Mouse (Mus musculus) adrenal gland (tissue): ENCODE measurements around the gene Vdr.

ENCODE experiments used
- intact Hi-C: fragments of 180-260 bp; cut with DNase I; formaldehyde crosslinking; loops from one replicate; pipeline ENCODE4 v1.15.1; 2025

Gene Vdr

DNA sequence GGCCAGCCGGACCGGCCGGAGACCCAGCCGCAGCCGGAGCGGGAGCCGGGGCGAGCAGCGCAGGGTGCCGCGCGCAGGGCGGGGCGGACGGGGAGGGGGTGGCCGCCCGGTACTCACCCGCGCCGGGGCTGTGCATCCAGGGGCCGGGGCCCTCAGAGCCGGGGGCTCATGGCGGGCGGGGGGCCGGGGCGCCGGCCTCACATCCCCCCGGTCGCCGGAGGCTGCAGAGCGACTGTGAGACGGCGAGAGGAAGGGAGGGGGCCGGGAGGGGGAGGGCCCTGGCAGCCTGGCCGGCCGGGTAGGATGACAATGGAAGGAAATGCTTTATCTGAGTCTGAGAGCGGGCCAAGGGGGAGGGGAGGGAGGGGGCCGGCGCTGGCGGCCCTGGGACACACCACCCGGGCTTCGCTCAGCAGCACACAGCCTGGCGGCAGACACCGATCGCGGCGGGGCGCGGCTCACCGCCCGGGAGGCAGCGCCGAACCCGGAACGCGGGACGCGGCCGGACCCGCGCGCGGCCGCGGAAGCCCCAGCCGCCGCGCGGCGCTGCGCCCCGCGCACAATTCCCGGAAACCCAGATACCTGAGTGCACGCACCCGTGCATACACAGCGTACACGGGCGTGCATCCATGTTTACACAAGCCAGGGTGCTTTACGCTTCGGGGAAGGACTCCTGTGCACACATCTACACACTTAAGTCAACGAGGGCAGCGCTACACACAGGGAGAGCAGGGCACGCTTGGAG is 79.0 kb downstream of the Vdr start:
- intact Hi-C loops: no loop called here

DNA sequence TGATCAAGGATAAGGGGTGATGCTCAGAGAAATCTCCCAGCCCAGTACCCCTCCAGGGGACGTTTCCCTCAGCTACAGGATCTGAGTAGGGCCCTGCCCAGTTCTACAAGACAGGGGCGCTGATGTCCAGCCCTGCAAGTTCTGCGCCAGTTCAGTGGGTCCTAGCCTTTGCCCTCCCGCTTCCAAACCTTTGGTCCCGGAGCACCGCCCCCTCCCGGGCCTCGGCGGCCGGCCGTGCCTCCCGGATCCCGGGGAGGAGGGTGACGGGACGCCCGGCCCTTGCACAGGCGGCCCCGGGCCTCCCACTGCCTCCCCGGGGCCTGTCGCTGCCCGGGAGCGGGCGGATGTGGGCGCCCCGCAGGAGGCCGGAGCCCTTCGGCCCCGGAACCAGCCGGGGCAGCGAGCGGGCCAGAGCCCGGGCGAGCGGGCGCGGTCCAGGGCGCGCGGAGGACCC is 79.6 kb downstream of the Vdr start:
- intact Hi-C loops: no loop called here

DNA sequence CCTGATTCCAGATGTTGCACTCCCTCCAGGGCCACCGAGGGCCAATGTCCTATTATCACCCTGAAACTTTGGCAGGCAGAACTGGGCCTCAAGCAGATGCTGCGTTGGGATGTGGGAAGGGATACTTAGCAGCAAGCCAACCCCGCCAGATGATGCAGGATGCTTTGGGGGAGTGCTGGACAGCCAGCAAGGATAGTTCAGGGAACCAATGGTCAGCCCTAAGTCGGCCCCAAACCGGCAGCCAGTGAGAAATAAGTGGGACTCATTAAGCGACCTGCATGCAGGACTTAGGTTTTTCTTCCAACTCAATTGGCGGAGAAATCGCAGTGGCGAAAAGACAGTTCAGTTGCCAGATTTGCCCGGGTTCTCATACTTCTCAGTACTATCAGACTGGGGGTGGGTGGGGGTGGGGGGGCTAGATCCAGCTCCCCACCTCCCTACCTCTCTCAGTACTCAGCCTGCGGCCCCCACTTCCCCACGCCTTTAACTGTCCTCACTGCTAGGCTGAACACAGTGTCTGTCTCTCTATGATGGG is 80.1 kb downstream of the Vdr start:
- intact Hi-C loops: no loop called here

DNA sequence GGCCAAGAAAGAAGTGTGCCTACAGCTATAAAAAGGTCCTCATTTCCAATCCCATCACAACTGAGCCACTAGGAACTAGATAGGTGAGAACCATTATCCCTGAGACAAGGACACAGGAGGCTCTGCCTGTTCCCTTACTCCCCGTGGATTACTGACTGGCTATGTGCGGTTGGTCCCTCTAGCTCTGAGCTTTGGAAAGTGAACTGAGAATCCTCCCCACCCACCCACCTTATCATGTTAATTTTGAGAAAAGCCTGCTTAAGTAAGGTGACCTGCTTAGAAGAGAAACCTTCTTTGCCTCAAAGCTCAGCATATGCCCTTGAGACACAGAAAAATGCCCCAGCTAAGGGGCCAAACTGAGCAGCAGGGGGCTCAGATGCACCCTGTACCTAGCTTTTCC is 81.0 kb downstream of the Vdr start:
- intact Hi-C loops: no loop called here

DNA sequence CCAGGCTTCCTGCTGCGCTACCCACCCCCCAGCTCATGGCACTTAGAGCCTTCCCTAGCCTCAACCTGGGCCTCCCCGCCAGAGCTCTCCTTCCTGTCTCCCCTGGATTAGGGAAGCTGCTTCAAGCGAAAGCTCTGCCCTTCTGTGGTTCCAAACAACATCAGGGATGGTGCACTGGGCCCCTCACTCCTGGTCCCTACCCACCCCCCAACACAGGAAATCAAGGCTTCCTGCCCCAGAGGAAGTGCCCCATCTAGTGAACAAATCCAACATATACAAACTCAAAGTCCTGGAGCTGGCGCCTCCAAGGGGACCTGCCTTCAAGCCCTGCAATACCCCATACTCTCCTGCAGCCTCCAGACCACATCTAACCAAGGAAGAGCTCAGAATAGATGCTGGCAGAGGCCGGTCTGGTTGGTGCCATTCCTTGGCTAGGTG is 81.5 kb downstream of the Vdr start:
- intact Hi-C loops: no loop called here

DNA sequence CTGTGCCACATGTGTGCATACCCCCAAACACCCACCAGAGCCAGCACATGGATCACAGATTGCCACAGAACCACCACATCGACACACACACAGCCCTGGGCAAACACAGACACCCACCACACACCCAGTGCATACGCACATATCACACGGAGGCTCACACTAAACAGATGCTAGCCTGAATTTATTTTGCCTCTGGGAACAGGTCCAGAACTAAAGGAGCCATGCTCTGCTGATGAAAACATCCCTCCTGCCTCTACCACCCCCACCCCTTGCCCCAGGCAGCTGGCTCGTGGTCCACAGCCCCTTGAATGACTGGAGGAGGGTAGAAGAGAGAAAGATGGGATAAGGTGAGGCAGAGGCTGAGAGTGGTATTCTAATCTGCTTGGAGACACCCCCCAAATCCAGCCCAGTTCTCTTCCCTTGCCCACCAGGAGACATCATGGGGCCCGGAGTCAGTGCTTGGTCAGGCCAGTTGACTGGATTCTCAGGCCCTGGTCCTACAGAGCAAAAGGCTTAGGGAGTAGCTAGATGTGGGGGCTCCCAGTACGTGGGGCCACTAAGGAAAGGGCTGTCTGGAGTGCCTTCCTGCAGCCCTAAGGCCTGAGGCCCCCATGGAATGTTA is 82.1 kb downstream of the Vdr start:
- intact Hi-C loops: no loop called here

DNA sequence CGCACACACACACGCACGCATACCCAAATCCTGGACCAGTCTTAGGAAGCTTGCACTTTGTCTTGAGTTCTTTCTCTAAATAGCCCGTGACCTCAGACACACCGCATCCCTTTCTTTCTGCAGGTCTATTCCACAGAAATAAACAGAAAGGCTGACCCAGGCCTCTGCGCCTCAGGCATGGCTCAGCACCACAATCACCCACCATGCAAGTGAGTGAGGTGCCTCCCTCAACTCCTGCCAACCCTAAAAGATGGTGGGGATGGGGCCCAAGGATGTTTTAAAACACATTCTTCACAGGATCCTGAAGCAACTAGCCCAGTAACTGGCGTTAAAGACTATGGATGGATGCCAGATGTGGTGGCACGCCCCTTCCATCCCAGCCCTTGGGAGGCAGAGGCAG is 83.0 kb downstream of the Vdr start:
- intact Hi-C loops: no loop called here

DNA sequence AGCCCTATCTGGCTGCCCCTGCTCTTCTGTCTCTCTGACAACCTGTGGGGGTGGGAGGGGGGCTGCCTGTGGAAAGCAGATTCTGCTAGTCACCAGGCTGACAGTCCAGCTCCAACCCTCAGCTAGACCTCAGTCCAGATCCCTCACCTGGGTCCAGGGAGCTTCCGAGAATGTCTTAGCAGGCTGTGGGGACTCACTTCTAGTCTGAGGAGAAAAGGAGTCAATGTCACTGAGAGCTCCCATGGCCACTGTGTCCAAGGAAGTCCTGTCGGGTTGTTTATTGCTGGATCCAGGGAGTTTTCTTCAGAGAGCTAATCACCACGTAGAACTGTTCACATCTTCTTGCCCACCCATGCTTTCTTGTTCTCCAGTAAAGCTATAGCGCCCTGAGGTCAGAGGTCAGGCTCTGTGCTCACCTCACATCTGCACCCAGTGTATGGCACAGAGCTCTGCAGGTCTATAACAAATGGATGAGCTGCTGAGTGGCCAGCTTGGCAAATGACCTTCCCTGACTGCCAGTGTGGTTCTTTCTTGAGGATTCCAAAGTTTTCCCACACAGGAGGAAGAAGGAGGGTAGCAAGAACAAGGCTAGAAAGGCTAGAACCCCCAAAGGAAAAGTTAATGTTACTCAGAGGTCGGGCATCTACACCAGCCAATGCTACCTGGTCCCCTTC is 83.7 kb downstream of the Vdr start:
- intact Hi-C loops: no loop called here

DNA sequence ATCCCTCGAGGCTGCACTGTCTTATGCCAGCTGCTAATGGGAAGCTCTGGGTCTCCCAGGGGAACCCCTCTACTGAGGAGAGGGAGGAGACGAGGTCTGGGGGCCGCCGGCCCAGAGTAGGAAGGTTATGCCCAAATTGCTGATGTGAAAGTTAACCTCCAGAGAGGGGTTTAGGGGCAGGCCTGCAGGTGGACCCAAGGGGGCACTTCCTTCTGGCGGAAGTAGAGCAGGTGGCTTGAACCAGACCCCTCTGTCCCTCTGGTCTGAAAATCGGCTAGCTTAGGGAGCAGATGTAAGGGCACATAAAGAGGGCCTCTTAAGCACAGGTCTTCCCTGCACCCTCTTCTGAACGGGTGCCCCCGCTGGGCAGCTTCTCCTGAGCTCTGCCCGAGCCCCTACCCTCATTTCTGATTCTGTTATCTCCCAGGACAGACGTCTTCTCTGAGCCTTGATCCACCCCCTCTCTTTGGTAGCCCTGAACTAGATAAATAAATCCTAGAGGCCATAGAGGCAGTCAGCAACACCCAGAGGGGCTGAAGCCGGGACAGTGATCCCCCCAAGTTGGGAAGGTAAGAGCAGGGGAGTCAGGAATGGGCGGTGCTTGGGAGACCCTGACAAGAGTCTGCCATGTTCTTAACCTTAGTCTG is 84.4 kb downstream of the Vdr start:
- intact Hi-C loops: no loop called here

DNA sequence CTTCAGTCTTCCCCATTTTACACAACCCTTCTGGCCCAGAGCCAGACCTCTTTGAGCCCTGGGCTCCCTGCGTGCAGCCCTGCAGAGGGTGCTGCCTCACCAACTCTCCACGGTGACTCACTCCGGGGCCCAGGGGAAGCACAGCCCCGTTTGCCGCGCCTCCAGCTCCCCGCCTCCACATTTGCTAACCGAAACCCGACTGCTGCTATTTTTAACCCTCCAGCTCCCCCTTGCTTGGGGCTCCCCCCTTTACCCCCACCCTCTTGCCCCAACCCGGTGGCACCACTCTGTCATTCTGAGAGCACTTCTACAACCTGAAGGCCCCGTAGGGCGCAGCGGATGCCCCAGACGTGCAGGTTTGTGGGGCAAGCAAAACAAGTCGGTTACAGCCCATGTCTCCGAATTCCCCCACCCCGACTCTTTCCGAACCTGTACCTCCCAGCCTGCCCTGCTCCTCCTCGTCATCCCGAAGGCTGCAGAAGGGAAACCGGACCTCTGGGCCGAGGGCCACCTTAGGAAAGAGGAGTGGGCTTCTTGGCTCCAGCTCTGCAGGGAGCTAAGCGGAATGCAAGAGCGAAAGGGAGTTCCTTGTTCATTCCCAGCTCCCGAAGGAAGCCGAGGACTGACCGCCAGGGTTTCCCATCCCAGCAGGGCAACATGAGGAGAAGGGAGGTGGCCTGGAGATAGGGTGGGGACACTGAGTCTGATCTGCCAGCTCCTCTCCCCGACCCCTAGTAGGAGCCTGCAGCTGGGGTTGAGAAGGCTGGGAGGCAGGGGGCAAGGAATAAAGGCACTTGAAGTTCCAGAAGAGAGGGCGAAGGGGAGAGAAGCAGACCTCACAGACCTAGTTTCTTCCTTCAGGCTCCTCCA is 85.1 kb downstream of the Vdr start:
- intact Hi-C loops: no loop called here

DNA sequence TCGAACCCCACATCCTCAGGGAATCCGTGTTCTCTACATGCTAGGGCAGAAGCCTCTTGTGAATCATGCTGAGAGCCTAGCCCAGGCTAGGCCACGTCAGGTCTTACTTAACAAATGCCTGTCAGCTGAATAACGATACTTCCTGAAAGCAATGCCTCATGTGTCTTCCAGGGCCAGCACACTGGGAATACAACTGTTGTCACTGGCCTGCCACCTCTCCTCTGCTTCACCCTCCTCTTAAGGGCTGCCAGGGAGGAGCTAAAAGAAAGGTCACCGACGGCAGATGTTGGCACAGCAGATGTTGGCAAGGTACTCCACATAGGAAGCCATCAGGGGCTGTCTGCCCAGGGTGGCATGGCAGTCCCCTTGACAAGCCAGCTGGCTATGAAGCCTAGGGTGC is 86.4 kb downstream of the Vdr start:
- intact Hi-C loops: loop anchor here (5.0 kb wide), 1 partner anchor 37 kb away; no protein-coding TSS in a partner anchor

DNA sequence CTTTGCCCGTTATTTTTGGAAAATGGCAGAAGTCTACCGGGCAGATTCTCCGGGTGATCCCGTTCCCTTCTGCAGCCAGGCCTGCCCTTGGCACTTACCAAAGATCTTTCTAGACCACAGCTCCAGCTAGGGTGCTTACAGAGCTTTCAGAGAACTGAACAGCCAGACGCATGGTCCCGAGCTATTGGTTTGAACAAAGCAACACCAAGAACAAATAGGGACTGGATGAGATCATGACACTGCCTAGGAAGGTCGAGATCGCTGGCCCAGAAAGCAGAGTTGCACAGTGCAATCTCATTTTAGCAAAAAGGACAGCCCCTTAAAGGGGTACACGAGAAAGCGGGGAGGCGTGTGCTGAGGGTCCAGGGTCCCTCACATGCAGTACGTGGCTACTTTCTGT is 87.0 kb downstream of the Vdr start:
- intact Hi-C loops: loop anchor here (5.0 kb wide), 1 partner anchor 36 kb away; no protein-coding TSS in a partner anchor

DNA sequence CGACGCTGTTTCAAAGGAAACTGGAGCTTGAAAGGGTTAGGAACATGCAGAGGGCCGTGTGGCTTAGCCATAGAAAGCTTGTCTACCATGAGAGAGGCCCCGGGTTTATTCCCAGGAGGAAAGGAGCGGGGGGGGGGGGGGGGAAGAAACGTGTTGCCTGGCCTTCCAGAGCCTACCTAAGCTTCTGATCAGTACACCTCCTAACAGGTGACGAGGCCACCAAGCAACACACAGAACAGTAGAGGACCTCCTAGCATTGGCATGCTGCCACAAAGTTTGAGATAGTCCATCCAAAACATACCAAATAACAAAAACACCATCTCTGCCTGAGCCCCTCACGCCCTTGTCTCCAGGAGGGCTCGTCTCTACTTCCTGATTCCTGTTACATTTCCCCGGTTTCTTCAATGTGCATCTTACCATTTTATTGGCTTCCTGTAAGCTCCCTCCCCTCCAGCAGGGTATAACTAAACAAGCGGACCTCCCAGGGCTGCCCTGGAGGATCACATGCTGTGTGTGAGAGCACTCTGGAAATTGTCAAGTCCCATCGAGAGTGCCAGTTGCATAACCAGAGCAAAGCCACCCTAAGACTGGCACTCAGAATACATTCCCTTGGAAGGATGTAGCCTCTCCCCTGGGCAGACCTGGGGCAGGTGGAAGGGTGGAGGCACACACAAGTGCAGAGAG is 87.7 kb downstream of the Vdr start:
- intact Hi-C loops: loop anchor here (5.0 kb wide), 1 partner anchor 35 kb away; no protein-coding TSS in a partner anchor

DNA sequence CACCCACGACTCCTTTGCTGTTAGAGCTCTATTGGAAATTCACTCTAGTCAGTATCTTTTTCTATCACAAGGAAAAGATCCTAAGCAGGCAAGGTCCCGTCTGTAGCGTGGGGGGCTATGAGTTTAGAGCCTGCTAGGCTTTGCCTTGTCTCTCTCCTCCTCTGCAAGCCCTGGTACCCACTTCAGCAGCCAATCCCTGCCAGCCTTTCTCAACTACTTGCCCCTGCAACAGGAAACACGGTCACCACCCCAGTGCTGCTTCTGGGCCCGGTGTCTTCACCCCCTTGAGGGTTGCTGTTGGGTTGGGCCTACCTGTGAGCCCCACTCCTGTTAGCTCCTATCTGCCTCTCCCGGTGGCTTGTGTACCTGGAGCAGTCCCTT is 88.5 kb downstream of the Vdr start:
- intact Hi-C loops: loop anchor here (5.0 kb wide), 1 partner anchor 35 kb away; no protein-coding TSS in a partner anchor

DNA sequence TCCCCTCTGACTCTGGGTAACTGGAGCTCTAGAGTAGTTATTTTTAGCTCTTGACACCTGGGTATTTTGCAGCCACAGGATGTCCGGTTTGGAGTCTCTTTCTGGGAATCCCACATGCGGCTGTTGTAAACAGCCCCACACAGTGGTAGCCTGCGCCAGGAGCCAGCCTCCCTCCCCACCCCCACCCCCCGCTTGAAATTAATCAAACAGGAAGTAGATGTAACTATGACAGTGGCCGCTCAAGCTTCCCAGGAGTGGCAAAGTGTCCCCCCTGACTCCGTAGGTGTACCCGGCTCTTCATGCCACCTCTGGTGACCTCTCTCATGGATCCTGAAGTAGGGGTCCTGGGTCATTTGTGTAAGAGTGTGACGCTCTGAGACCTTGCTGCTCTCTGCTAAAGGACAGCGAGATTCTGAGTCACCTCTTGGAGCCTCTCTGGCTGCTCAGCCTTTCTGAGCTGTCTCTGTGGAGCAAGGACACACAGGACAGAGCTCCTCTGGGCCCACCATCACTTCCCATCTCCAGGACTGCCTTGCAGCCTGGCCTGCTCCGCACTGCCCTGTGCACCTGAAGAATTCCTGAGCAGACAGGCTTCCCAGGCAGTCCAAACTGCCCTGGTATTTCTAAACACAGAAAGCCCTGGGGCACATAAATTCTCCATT is 89.0 kb downstream of the Vdr start:
- intact Hi-C loops: loop anchor here (5.0 kb wide), 1 partner anchor 34 kb away; no protein-coding TSS in a partner anchor

DNA sequence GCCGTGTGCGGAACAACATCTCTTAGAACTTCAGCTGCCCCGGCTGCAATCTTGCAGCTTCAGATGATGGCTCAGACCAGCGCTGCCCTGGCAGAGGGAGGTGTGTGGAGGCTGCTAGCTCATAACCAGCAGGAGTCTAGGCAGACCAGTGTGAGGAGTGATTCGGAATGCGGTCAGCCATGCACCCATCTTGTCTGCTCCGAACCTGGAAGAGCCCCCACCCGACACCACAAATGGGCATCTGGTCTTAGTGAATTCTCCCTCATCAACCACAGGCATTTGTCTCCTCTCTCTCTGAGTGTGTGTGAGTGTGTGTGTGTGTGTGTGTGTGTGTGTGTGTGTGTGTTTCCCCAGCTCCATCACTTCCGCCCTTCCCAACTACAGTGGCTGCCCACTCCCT is 90.5 kb downstream of the Vdr start:
- intact Hi-C loops: loop anchor here (5.0 kb wide), 1 partner anchor 33 kb away; no protein-coding TSS in a partner anchor

DNA sequence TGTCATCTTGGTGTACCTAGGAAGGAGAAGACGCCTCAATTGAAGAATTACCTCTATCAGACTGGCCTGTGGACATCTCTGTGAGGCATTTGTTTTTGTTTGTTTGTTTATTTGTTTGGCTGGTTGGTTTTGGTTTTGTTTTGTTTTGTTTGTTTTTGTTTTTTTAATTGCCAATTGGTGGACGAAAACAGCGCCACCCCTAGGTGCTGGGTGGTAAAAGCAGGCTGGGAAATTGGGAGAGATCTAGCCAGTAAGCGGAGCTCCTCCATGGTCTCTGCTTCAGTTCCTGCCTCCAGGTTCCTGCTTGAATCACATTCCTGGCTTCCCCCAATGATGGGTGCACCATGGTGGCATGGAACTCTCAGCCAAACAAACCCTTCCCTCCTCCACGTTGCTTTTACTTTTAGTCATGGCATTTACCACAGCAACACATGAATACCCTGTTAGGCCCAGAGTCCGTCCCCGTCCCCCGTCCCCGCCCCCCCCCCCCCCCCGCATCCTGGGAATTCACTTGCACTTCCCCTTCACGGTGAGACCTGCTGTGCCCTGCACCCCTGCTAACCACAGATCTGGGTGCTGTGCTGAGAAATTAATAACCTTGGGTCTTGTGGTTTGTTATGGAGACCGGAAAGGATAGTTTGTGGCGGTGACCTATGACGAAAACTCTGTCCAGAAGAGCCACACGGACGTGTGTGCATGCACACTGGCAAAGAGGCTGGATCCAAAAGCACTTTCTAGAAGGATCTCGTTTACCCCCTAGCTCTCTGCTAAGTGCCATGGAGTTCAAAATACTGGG is 94.0 kb downstream of the Vdr start:
- intact Hi-C loops: no loop called here

DNA sequence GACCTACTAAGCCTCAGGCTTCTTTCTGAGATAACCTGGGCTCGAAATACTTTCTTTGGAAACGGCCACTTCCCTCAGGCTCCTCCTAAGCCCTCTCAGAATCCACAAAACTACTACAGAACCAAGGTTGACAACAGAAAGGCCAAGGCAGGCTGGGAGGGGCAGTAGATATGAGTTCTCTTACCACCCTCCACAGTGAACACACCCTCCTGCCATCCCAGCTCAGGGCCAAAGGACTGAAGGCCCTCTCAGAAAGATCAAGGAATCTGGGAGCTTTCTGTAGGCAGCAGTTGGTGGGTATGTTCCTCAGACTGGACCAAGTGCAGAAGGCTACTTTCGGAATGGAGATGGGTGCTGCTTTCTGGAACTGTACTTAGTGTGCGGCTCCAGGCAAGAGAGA is 95.2 kb downstream of the Vdr start:
- intact Hi-C loops: no loop called here
